Mouse (Mus musculus) hindbrain, embryonic 15.5 days (tissue): ENCODE results near the gene Cdc6. TPM values are rescaled to one million over a fixed set of nuclear protein-coding genes. Genes with fewer than 3 reads are reported as not detected.

Experiments used
- ATAC-seq: fragments of 200-750 bp; cut with Nextera tagmentation; 2 replicates; pipeline ENCODE4 v1.8.0; 2017; ENCODE audit warnings: low read depth, moderate number of reproducible peaks, moderate TSS enrichment; ENCODE audit not compliant: low FRiP score
- H3K27ac ChIP-seq: fragments of 300-500 bp; sonication (generic); replicated peaks from 2 replicates; pipeline ENCODE4 v1.5.1; 2015; ENCODE audit warnings: mild to moderate bottlenecking, inconsistent platforms
- H3K27me3 ChIP-seq: fragments of 300-500 bp; sonication (generic); 2 replicates; pipeline ENCODE4 v1.6.1; 2015; ENCODE audit warnings: control low read depth, inconsistent platforms
- H3K36me3 ChIP-seq: fragments of 300-500 bp; sonication (generic); 2 replicates; pipeline ENCODE4 v1.6.1; 2015; ENCODE audit warnings: control low read depth, inconsistent platforms
- H3K4me1 ChIP-seq: fragments of 300-500 bp; sonication (generic); replicated peaks from 2 replicates; pipeline ENCODE4 v1.6.1; 2015; ENCODE audit warnings: control low read depth, inconsistent platforms
- H3K4me2 ChIP-seq: fragments of 300-500 bp; sonication (generic); 2 replicates; pipeline ENCODE4 v1.6.1; 2015; ENCODE audit warnings: moderate library complexity, mild to moderate bottlenecking, inconsistent platforms
- H3K4me3 ChIP-seq: fragments of 300-500 bp; sonication (generic); 2 replicates; pipeline ENCODE4 v1.5.1; 2015; ENCODE audit warnings: mild to moderate bottlenecking, inconsistent platforms
- H3K9ac ChIP-seq: fragments of 300-500 bp; sonication (generic); 2 replicates; pipeline ENCODE4 v1.6.1; 2015; ENCODE audit warnings: inconsistent platforms
- H3K9me3 ChIP-seq: fragments of 300-500 bp; sonication (generic); 2 replicates; pipeline ENCODE4 v1.6.1; 2016; ENCODE audit warnings: control low read depth, inconsistent platforms
- WGBS: fragments of 180-500 bp; shearing (Covaris S2); methylation state at CpG from one replicate; pipeline ENCODE4 v1.1.7; 2015; 5-methylcytosine and 5-hydroxymethylcytosine counted together
- polyA plus RNA-seq: library from polyadenylated mRNA; unstranded; fragments of >200 nt; fragmentation: Nextera tagmentation; extraction: Ambion mirVana; gene quantifications from 2 replicates; pipeline ENCODE4 v1.2.1, GENCODE M21; 2015

Gene Cdc6
- polyA plus RNA-seq, 1 experiment from 2014 or later: 5.5 TPM

- Histone ChIP-seq H3K27me3 (no peaks in the 10 kb centered on the region), H3K9me3 (no peaks in the 10 kb centered on the region), H3K4me1 (peaks cover 78% of the 10 kb centered on the region), H3K9ac (peak overlapping the region; percentile 11; the same call in 1 of the 2 replicates), H3K4me2 (peak overlapping the region; percentile 42), H3K36me3 (peaks cover 9% of the 10 kb centered on the region), H3K27ac (peak overlapping the region; percentile 85), H3K4me3 (no peak overlapping the region)
- peak; percentile 6; the same call in 1 of the 2 replicates for ATAC-seq
- WGBS: 8% methylated on average over 20 of the region's 20 CpGs
Observed at GRCm38 (mm10) chr11:98968716-98969495, 61.3 kb downstream of the Cdc6 start.

DNA sequence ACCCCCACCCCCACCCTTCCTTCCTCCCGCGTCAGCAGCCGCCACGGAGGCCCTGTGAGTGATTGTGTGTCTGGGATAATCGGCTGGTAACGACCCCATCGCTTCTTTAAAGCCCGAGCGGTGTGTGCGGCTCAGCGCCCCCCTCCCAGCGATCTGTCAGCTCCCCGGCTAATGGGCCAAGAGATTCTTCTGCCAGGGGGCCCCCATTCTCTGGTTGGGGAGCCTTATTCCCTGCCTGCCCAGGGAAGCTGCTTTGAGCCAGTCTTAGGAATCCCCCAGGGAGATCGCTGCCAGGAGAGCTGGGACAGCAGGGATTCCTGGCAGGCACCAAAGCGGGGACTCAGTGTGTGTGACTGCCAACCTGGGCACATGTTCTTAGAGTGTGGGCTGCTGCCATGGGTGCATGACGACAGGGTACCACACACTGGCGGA lies 61.9 kb downstream of the Cdc6 start:
- H3K4me3 ChIP-seq: no peak overlapping the region
- 21% methylated on average over 17 of the region's 17 CpGs for WGBS

GRCm38 (mm10) chr11:98970191-98970925 lies 62.8 kb downstream of the Cdc6 start:
- H3K4me2 ChIP-seq: peak overlapping the region; percentile 42
- ATAC-seq: no peak

More for the DNA sequence above, 61.9 kb downstream of the Cdc6 start:
- Histone ChIP-seq H3K27me3 (no peaks in the 10 kb centered on the region), H3K9me3 (no peaks in the 10 kb centered on the region), H3K9ac (peak overlapping the region; percentile 11; the same call in 1 of the 2 replicates), H3K4me2 (peak overlapping the region; percentile 42), H3K27ac (peak overlapping the region; percentile 85), H3K36me3 (peaks cover 9% of the 10 kb centered on the region), H3K4me1 (peaks cover 72% of the 10 kb centered on the region)
- ATAC-seq: peak; percentile 37

DNA sequence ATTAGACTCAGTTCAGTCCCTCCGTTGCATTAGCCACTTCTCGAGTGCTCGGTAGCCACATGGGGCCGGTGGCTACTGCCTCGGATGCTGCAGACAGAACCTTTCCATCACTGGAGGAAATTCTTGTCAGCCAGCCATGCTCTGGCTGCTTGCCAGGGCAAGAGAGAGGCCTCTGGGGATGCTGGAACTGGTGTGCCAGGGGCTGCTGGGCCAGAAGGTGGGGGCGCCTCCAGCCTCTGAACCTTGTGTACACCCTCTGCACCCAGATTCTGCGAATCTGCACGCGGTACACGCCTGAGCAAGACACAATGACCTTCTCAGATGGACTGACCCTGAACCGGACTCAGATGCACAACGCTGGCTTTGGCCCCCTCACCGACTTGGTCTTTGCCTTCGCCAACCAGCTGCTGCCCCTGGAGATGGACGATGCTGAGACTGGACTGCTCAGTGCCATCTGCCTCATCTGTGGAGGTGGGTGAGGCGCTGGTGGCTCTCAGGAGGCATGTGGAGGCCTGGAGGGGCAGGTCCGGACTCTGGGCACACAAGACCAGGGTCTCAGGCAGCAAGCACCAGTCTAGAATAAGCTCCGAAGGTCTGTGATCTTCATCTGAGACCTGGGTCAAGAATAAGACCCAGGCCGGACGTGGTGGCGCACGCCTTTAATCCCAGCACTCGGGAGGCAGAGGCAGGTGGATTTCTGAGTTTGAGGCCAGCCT lies 63.9 kb downstream of the Cdc6 start:
- H3K4me2 ChIP-seq: no peak overlapping the region
- no peak for ATAC-seq
- 44% methylated on average over 23 of the region's 23 CpGs for WGBS
- H3K4me3 ChIP-seq: no peak overlapping the region
- H3K4me1 ChIP-seq: peaks cover 52% of the 10 kb centered on the region
- H3K9ac ChIP-seq: no peak overlapping the region
- H3K36me3 ChIP-seq: peaks cover 9% of the 10 kb centered on the region
- no peaks in the 10 kb centered on the region for H3K27me3 ChIP-seq
- no peaks in the 10 kb centered on the region for H3K9me3 ChIP-seq
- peak overlapping the region; percentile 85 for H3K27ac ChIP-seq

More at GRCm38 (mm10) chr11:98970191-98970925, 62.8 kb downstream of the Cdc6 start:
- H3K4me3 ChIP-seq: no peak overlapping the region
- H3K9ac ChIP-seq: no peak overlapping the region
- H3K36me3 ChIP-seq: peaks cover 9% of the 10 kb centered on the region
- peak overlapping the region; percentile 85 for H3K27ac ChIP-seq
- no peaks in the 10 kb centered on the region for H3K9me3 ChIP-seq
- H3K4me1 ChIP-seq: peaks cover 64% of the 10 kb centered on the region
- WGBS: 34% methylated on average over 29 of the region's 29 CpGs
- no peaks in the 10 kb centered on the region for H3K27me3 ChIP-seq

DNA sequence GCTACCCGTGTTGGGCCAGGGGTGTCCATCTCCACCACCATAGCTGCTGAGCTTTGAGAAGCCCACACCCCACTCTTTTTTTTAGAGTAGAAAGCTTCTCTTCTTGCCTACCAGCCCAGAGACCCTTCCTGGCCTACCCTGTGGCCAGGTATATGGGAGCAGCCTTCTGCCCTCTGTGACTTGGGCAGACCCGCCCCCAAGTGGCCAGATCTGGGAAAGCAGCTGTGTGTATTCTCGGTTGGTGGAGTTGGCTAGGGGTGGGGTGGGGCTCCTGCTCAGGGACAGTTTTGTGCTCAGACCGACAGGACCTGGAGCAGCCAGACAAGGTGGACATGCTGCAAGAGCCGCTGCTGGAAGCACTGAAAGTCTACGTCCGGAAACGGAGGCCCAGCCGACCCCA lies 64.6 kb downstream of the Cdc6 start:
- H3K9ac ChIP-seq: no peak overlapping the region
- H3K27ac ChIP-seq: no peak overlapping the region
- 57% methylated on average over 9 of the region's 9 CpGs for WGBS
- no peak overlapping the region for H3K4me3 ChIP-seq
- H3K4me1 ChIP-seq: peaks cover 45% of the 10 kb centered on the region
- H3K9me3 ChIP-seq: no peaks in the 10 kb centered on the region
- peaks cover 9% of the 10 kb centered on the region for H3K36me3 ChIP-seq
- ATAC-seq: no peak
- no peaks in the 10 kb centered on the region for H3K27me3 ChIP-seq
- no peak overlapping the region for H3K4me2 ChIP-seq

- no peak for ATAC-seq
- Histone ChIP-seq H3K9me3 (no peaks in the 10 kb centered on the region), H3K4me2 (no peak overlapping the region), H3K27ac (no peak overlapping the region), H3K4me3 (no peak overlapping the region), H3K9ac (no peak overlapping the region), H3K4me1 (peaks cover 38% of the 10 kb centered on the region), H3K36me3 (peaks cover 9% of the 10 kb centered on the region), H3K27me3 (no peaks in the 10 kb centered on the region)
- WGBS: 87% methylated on average over 9 of the region's 9 CpGs
Observed at GRCm38 (mm10) chr11:98972801-98973360, 65.3 kb downstream of the Cdc6 start.

Other genes starting within 250 kb of the Cdc6 start
- 0.09 TPM in 1 of 2 replicates, not detected in the other for gene Gsdma, start 243.4 kb upstream of the Cdc6 start, polyA plus RNA-seq
- gene Psmd3, start 225.2 kb upstream of the Cdc6 start, polyA plus RNA-seq: 193 and 204 TPM in 2 replicates
- gene Csf3, start 206.5 kb upstream of the Cdc6 start, polyA plus RNA-seq: not detected in 2 replicates
- 67.0 and 70.3 TPM in 2 replicates for gene Med24, start 178.4 kb upstream of the Cdc6 start, polyA plus RNA-seq
- 136 and 138 TPM in 2 replicates for gene Thra, start 167.2 kb upstream of the Cdc6 start, polyA plus RNA-seq
- gene Nr1d1, start 132.5 kb upstream of the Cdc6 start, polyA plus RNA-seq: 3.9 and 4.3 TPM in 2 replicates
- gene Msl1, start 112.3 kb upstream of the Cdc6 start, polyA plus RNA-seq: 31.7 and 33.1 TPM in 2 replicates
- gene Casc3, start 102.9 kb upstream of the Cdc6 start, polyA plus RNA-seq: 49.4 and 54.2 TPM in 2 replicates
- gene Rapgefl1, start 71.0 kb upstream of the Cdc6 start, polyA plus RNA-seq: 10.5 and 13.1 TPM in 2 replicates
- 4.4 and 4.5 TPM in 2 replicates for gene Wipf2, start 44.2 kb upstream of the Cdc6 start, polyA plus RNA-seq
- gene Rara, start 20.0 kb downstream of the Cdc6 start, polyA plus RNA-seq: 11.4 and 16.8 TPM in 2 replicates
- gene Gjd3, start 75.2 kb downstream of the Cdc6 start, polyA plus RNA-seq: 1.8 and 3.1 TPM in 2 replicates
- gene Top2a, start 116.4 kb downstream of the Cdc6 start, polyA plus RNA-seq: 43.7 and 56.9 TPM in 2 replicates
- gene Igfbp4, start 133.4 kb downstream of the Cdc6 start, polyA plus RNA-seq: 145 and 146 TPM in 2 replicates
- 0.08 and 0.17 TPM in 2 replicates for gene Tns4, start 181.5 kb downstream of the Cdc6 start, polyA plus RNA-seq
- 0.08 TPM in 2 replicates for gene Ccr7, start 247.3 kb downstream of the Cdc6 start, polyA plus RNA-seq